Mouse (Mus musculus) MEL (cell line): ENCODE data around the gene Crk. TPM values are rescaled to one million over a fixed set of nuclear protein-coding genes. Genes with fewer than 3 reads are reported as not detected.

Source experiments
- DNase-seq: peaks from one replicate; pipeline ENCODE4 v3.0.0; 2011; ENCODE audit warnings: low read depth, low spot score
- H3K27ac ChIP-seq: 2 replicates; pipeline ENCODE4 v1.5.1; 2012; ENCODE audit warnings: low read depth, mild to moderate bottlenecking, control low read depth, low read length, moderate library complexity; ENCODE audit not compliant: control insufficient read depth
- H3K27me3 ChIP-seq, 2 experiments: fragments of 150-350 bp in 1 of 2; sonication (generic) in 1 of 2; 2 replicates each; pipeline ENCODE4 v1.6.1; 2012; ENCODE audit warnings: low read length in 2 of 2, mild to moderate bottlenecking in 2 of 2, improper control_type of control experiment in 1 of 2, moderate library complexity in 1 of 2; ENCODE audit not compliant: insufficient read depth in 2 of 2, control insufficient read depth in 1 of 2
- H3K36me3 ChIP-seq, 2 experiments: 2 replicates each; pipeline ENCODE4 v1.6.1; 2012 to 2014; ENCODE audit warnings: low read length in 2 of 2, improper control_type of control experiment in 1 of 2, inconsistent platforms in 1 of 2, mild to moderate bottlenecking in 1 of 2; ENCODE audit not compliant: insufficient read depth in 2 of 2, control insufficient read depth in 1 of 2
- H3K4me1 ChIP-seq, 2 experiments: fragments of 150-350 bp in 1 of 2; sonication (generic) in 1 of 2; 2 replicates each; pipeline ENCODE4 v1.6.1; 2012; ENCODE audit warnings: low read length in 2 of 2, improper control_type of control experiment in 1 of 2, mild to moderate bottlenecking in 1 of 2; ENCODE audit not compliant: insufficient read depth in 2 of 2, control insufficient read depth in 1 of 2
- H3K4me3 ChIP-seq, 2 experiments: fragments of 150-350 bp in 1 of 2; sonication (generic) in 1 of 2; 2 replicates each; pipeline ENCODE4 v1.5.1; 2012; ENCODE audit warnings: low read depth in 2 of 2, low read length in 2 of 2, mild to moderate bottlenecking in 2 of 2, moderate library complexity in 2 of 2, control low read depth in 1 of 2, improper control_type of control experiment in 1 of 2; ENCODE audit not compliant: control insufficient read depth in 1 of 2, insufficient read depth in 1 of 2
- H3K79me2 ChIP-seq: 2 replicates; pipeline ENCODE4 v1.6.1; 2012; ENCODE audit warnings: mild to moderate bottlenecking, low read length, moderate library complexity; ENCODE audit not compliant: control insufficient read depth, poor library complexity, insufficient read depth
- H3K9ac ChIP-seq: 2 replicates; pipeline ENCODE4 v1.6.1; 2012; ENCODE audit warnings: low read depth, mild to moderate bottlenecking, control low read depth, low read length, moderate library complexity; ENCODE audit not compliant: control insufficient read depth, poor library complexity, severe bottlenecking
- H3K9me3 ChIP-seq: fragments of 150-350 bp; sonication (generic); replicated peaks from 2 replicates; pipeline ENCODE4 v1.6.1; 2012; ENCODE audit warnings: mild to moderate bottlenecking, low read length, improper control_type of control experiment, moderate library complexity; ENCODE audit not compliant: insufficient read depth
- BHLHE40 ChIP-seq: IDR thresholded peaks from 2 replicates; pipeline ENCODE4 v1.6.1; 2012; ENCODE audit warnings: low read depth, mild to moderate bottlenecking, inconsistent platforms, low read length, improper control_type of control experiment, borderline replicate concordance
- CHD2 ChIP-seq: IDR thresholded peaks from 2 replicates; pipeline ENCODE4 v1.6.1; 2011; ENCODE audit warnings: low read length, improper control_type of control experiment
- E2F4 ChIP-seq: IDR thresholded peaks from 2 replicates; pipeline ENCODE4 v1.6.1; 2011; ENCODE audit warnings: low read depth, low read length, improper control_type of control experiment, borderline replicate concordance
- ELF1 ChIP-seq: IDR thresholded peaks from 2 replicates; pipeline ENCODE4 v1.6.1; 2014; ENCODE audit warnings: low read depth, mild to moderate bottlenecking, inconsistent platforms, low read length, improper control_type of control experiment, moderate library complexity
- EP300 ChIP-seq, 2 experiments: IDR thresholded peaks; 2 replicates each; pipeline ENCODE4 v1.6.1; 2011; ENCODE audit warnings: improper control_type of control experiment in 2 of 2, low read length in 2 of 2, low read depth in 1 of 2, mild to moderate bottlenecking in 1 of 2
- ETS1 ChIP-seq: IDR thresholded peaks from 2 replicates; pipeline ENCODE4 v1.6.1; 2012; ENCODE audit warnings: low read depth, mild to moderate bottlenecking, inconsistent platforms, low read length, improper control_type of control experiment, moderate library complexity
- JUND ChIP-seq: IDR thresholded peaks from 2 replicates; pipeline ENCODE4 v1.6.1; 2011; ENCODE audit warnings: low read depth, mild to moderate bottlenecking, improper control_type of control experiment, low read length
- KAT2A ChIP-seq: conservative IDR thresholded peaks from 2 replicates; pipeline ENCODE4 v1.6.1; 2012; ENCODE audit warnings: low read depth, low read length, improper control_type of control experiment, inconsistent platforms
- MAX ChIP-seq: IDR thresholded peaks from 2 replicates; pipeline ENCODE4 v1.6.1; 2011; ENCODE audit warnings: low read length, improper control_type of control experiment
- NELFE ChIP-seq: IDR thresholded peaks from 2 replicates; pipeline ENCODE4 v1.6.1; 2011; ENCODE audit warnings: low read depth, low read length, improper control_type of control experiment
- NRF1 ChIP-seq: IDR thresholded peaks from 2 replicates; pipeline ENCODE4 v1.6.1; 2014; ENCODE audit warnings: low read depth, mild to moderate bottlenecking, inconsistent platforms, low read length, improper control_type of control experiment, moderate library complexity; ENCODE audit not compliant: poor library complexity, insufficient read depth, severe bottlenecking
- POLR2A ChIP-seq, 2 experiments: IDR thresholded peaks; 2 replicates each; pipeline ENCODE4 v1.6.1; 2011 to 2012; ENCODE audit warnings: low read length in 2 of 2, mild to moderate bottlenecking in 2 of 2, control low read depth in 1 of 2, improper control_type of control experiment in 1 of 2, low read depth in 1 of 2, moderate library complexity in 1 of 2; ENCODE audit not compliant: control insufficient read depth in 1 of 2, insufficient read depth in 1 of 2, poor library complexity in 1 of 2
- POLR2AphosphoS2 ChIP-seq: IDR thresholded peaks from 2 replicates; pipeline ENCODE4 v1.6.1; 2011; ENCODE audit warnings: low read length, improper control_type of control experiment
- RAD21 ChIP-seq: IDR thresholded peaks from 2 replicates; pipeline ENCODE4 v1.6.1; 2011; ENCODE audit warnings: mild to moderate bottlenecking, low read depth, low read length, improper control_type of control experiment
- SIN3A ChIP-seq: IDR thresholded peaks from 2 replicates; pipeline ENCODE4 v1.6.1; 2012; ENCODE audit warnings: low read length, improper control_type of control experiment, inconsistent platforms
- TAL1 ChIP-seq: IDR thresholded peaks from 2 replicates; pipeline ENCODE4 v1.6.1; 2012; ENCODE audit warnings: mild to moderate bottlenecking, inconsistent platforms, low read length, moderate library complexity, mixed read lengths
- UBTF ChIP-seq: IDR thresholded peaks from 2 replicates; pipeline ENCODE4 v1.6.1; 2012; ENCODE audit warnings: low read depth, mild to moderate bottlenecking, inconsistent platforms, low read length, improper control_type of control experiment, moderate library complexity, borderline replicate concordance; ENCODE audit not compliant: insufficient read depth
- USF1 ChIP-seq: IDR thresholded peaks from 2 replicates; pipeline ENCODE4 v1.6.1; 2014; ENCODE audit warnings: low read depth, mild to moderate bottlenecking, inconsistent platforms, low read length, improper control_type of control experiment, moderate library complexity
- USF2 ChIP-seq, 2 experiments: IDR thresholded peaks; 2 replicates each; pipeline ENCODE4 v1.6.1; 2011 to 2012; ENCODE audit warnings: improper control_type of control experiment in 2 of 2, low read length in 2 of 2, borderline replicate concordance in 1 of 2, inconsistent platforms in 1 of 2, low read depth in 1 of 2, mild to moderate bottlenecking in 1 of 2; ENCODE audit not compliant: insufficient read depth in 1 of 2
- ZC3H11A ChIP-seq: IDR thresholded peaks from 2 replicates; pipeline ENCODE4 v1.6.1; 2012; ENCODE audit warnings: low read depth, mild to moderate bottlenecking, inconsistent platforms, low read length, improper control_type of control experiment
- ZMIZ1 ChIP-seq: IDR thresholded peaks from 2 replicates; pipeline ENCODE4 v1.6.1; 2012; ENCODE audit warnings: low read depth, mild to moderate bottlenecking, inconsistent platforms, low read length, improper control_type of control experiment, moderate library complexity
- polyA plus RNA-seq, 2 experiments: library from polyadenylated mRNA; stranded (reverse) in 1 of 2; unstranded in 1 of 2; fragments of >175 nt in 1 of 2; fragments of >200 nt in 1 of 2; gene quantifications; 2 replicates each; pipeline versions ENCODE4 v1.2.1 to v1.2.4; 2012; ENCODE audit warnings: low replicate concordance in 2 of 2, low read depth in 1 of 2; ENCODE audit not compliant: insufficient read length in 2 of 2, insufficient read depth in 1 of 2, missing spikeins in 1 of 2
- total RNA-seq: library from RNA; depleted of rRNA; stranded (reverse); fragments of 300-350 nt; gene quantifications from 2 replicates; pipeline ENCODE4 v1.2.3, GENCODE M21; 2012

Crk gene
- total and polyA plus RNA-seq, 3 experiments: 33.8 to 68.0 (median 66.2) TPM

DNA sequence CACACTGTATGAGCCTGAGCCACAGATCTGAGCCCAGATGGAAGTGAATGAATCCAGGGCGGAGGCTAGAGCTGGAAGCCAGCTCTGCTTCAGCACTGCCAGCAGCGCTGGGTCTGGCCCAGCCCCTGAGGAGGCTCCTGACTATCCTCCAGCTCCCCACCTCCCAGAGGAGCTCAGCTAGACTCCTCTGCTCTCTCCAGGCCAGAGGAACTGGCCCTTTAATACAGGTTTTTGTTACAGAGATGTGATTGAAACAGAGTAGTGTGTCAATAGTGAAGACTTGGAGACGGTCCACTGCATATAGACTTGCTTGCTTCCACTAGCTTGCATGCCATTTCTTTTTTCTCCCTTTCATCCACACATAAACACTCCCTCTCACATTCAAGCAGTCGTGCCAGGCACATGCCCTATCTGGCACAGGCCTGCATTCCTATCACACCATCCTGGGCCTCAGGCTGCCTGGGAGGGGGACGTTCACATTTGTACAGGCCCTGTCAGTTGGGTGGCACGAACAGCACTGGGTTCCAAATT lies 31.3 kb upstream of the Crk start:
- H3K36me3 ChIP-seq: peaks cover 0 to 9% of the 10 kb centered on the region in 2 experiments; a peak in 1 of 4 replicates
- H3K27me3 ChIP-seq: no peaks in the 10 kb centered on the region
- H3K4me3 ChIP-seq: no peak overlapping the region
- H3K27ac ChIP-seq: no peak overlapping the region
- peaks cover 10% of the 10 kb centered on the region for H3K79me2 ChIP-seq
- H3K4me1 ChIP-seq: peaks cover 0 to 23% of the 10 kb centered on the region in 2 experiments; a peak in 3 of 4 replicates
- H3K9ac ChIP-seq: no peak overlapping the region
- DNase-seq: no peak
- TF ChIP-seq RAD21: no peak
- no peak for TF ChIP-seq USF1
- no peak for TF ChIP-seq UBTF
- TF ChIP-seq CHD2: no peak
- no peaks in the 10 kb centered on the region for H3K9me3 ChIP-seq

- Histone ChIP-seq H3K27ac (no peak overlapping the region), H3K9ac (no peak overlapping the region), H3K4me1 (peaks cover 2 to 29% of the 10 kb centered on the region in 2 experiments), H3K36me3 (peaks cover 0 to 9% of the 10 kb centered on the region in 2 experiments; a peak in 1 of 4 replicates), H3K9me3 (no peaks in the 10 kb centered on the region), H3K4me3 (no peak overlapping the region), H3K27me3 (no peaks in the 10 kb centered on the region), H3K79me2 (peaks cover 10% of the 10 kb centered on the region)
- no peak for TF ChIP-seq SIN3A
- TF ChIP-seq ELF1: no peak
- TF ChIP-seq ZC3H11A: no peak
- TF ChIP-seq TAL1: peak; percentile 55
- no peak for TF ChIP-seq USF1
- no peak for TF ChIP-seq CHD2
- TF ChIP-seq NELFE: no peak
- no peak for TF ChIP-seq ETS1
- peak; percentile 54 for DNase-seq
These were observed 29.9 kb upstream of the Crk start for GRCm38 (mm10) chr11:75649155-75649561.

DNA sequence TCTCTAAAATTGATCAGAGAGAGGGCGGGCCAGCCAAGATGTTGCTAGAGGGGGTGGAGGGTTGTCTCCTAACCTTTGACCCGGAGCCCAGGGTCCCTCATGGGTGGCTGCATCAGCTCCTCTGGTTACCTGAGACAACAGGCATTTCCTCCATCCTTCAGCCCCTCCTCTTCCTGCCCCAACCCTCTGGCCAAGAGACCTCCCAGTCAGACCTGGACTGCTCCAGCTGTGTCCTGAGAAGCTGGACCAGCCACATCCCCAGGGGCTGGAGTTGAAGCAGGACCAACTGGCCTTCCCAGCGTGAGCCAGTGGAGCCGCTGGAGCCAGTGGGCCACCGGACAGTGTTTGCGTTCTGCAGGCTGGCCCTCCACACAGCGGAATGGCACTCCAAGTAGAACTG lies 28.7 kb upstream of the Crk start, which contains the start of gene Myo1c:
Myo1c (plus strand) TSS at position 194 of the 400 bp plus-strand sequence.
- Histone ChIP-seq H3K36me3 (peaks cover 0 to 9% of the 10 kb centered on the region in 2 experiments; a peak in 2 of 4 replicates), H3K79me2 (peaks cover 10% of the 10 kb centered on the region), H3K27ac (peak within 1 kb of the TSS; percentile 90), H3K4me1 (peaks cover 4 to 34% of the 10 kb centered on the region in 2 experiments), H3K9me3 (no peaks in the 10 kb centered on the region), H3K27me3 (no peaks in the 10 kb centered on the region), H3K4me3 (peak within 1 kb of the TSS; percentile 52 to 84), H3K9ac (peak within 1 kb of the TSS; percentile 85)
- no peak for DNase-seq
- no peak for TF ChIP-seq KAT2A
- no peak for TF ChIP-seq ZC3H11A
- TF ChIP-seq POLR2AphosphoS2: no peak
- no peak for TF ChIP-seq SIN3A
- TF ChIP-seq USF2 (IDR thresholded peaks at IDR 0.05; ENCODE audit: borderline replicate concordance in 1 of 2, insufficient read depth in 1 of 2, low read depth in 1 of 2, low read length in 2 of 2): no peak
- TF ChIP-seq MAX: no peak
- TF ChIP-seq NRF1: no peak
- no peak for TF ChIP-seq BHLHE40
- TF ChIP-seq E2F4: no peak
- TF ChIP-seq ZMIZ1: no peak
- no peak for TF ChIP-seq EP300 (IDR thresholded peaks at IDR 0.05; ENCODE audit: low read depth in 1 of 2, low read length in 2 of 2)
- TF ChIP-seq UBTF: no peak
- TF ChIP-seq JUND: no peak
- no peak for TF ChIP-seq POLR2A (IDR thresholded peaks at IDR 0.05; ENCODE audit: control insufficient read depth in 1 of 2, insufficient read depth in 1 of 2, low read depth in 1 of 2, low read length in 2 of 2, poor library complexity in 1 of 2)
- no peak for TF ChIP-seq TAL1
